14 mouse cellular contexts compared by ENCODE assay signal in genomic region chr16:52333631-52334030, GRCm38 (mm10).
DNase-seq lines count a peak whose midpoint lies in the region; ATAC-seq and TF ChIP-seq lines count a peak whose summit lies in the region.
"Had no signal": no experiment of that assay in that cellular context is flagged by ENCODE, and none has a peak within 500 bp of the region (broad histone marks: within the 10 kb centered on the region; RNA-seq: fewer than 3 reads in every experiment).

No protein-coding gene starts in this region.

- no peak for ATAC-seq in heart, embryonic 13.5 days (ENCODE audit: extremely low read depth, insufficient number of reproducible peaks, low FRiP score, low TSS enrichment)
- ATAC-seq in intestine, embryonic 15.5 days, result peak; percentile 97
- ATAC-seq in liver, embryonic 16.5 days (ENCODE audit: low read depth), result peak; percentile 93
- peak; percentile 96 for ATAC-seq in stomach, embryonic 15.5 days (ENCODE audit: insufficient read depth, low FRiP score, low read depth)
- ATAC-seq in kidney, embryonic 15.5 days (replicated peaks; ENCODE audit: low FRiP score), result no peak

- no peak for TF ChIP-seq CTCF in heart, adult 2 months (IDR thresholded peaks at IDR 0.05)

- H3K27ac ChIP-seq in heart, embryonic 13.5 days (replicated peaks), result peak overlapping the region; percentile 39; the same call in 1 of the 2 replicates
- no peak overlapping the region for H3K27ac ChIP-seq in heart, adult 2 months
- peak overlapping the region; percentile 48; the same call in 1 of the 2 replicates for H3K27ac ChIP-seq in intestine, embryonic 15.5 days
- no peak overlapping the region for H3K27ac ChIP-seq in liver, embryonic 16.5 days (ENCODE audit: low read length)
- H3K27ac ChIP-seq in stomach, embryonic 15.5 days, result peak overlapping the region; percentile 77
- no peak overlapping the region for H3K27ac ChIP-seq in kidney, embryonic 15.5 days
- H3K27ac ChIP-seq: hindbrain, embryonic 13.5 days; limb, embryonic 12.5 days; midbrain, embryonic 10.5 days had no signal

- no peak for DNase-seq in heart, adult 2 months
- DNase-seq in ovary, postnatal 14 days (ENCODE audit: low spot score), result no peak
- no peak for DNase-seq in kidney, adult 9 months
- DNase-seq: adrenal gland, postnatal 25 days; gastrocnemius, postnatal 10 days had no signal

- no peak for TF ChIP-seq POLR2A in heart, adult 2 months (IDR thresholded peaks at IDR 0.05; ENCODE audit: insufficient read depth, low read depth, low read length)

- H3K9ac ChIP-seq in heart, embryonic 13.5 days, result no peak overlapping the region
- no peak overlapping the region for H3K9ac ChIP-seq in heart, adult 2 months (ENCODE audit: low read depth, low read length)
- no peak overlapping the region for H3K9ac ChIP-seq in intestine, embryonic 15.5 days
- no peak overlapping the region for H3K9ac ChIP-seq in liver, embryonic 16.5 days (ENCODE audit: low read depth, low read length)
- H3K9ac ChIP-seq in stomach, embryonic 15.5 days, result no peak overlapping the region
- no peak overlapping the region for H3K9ac ChIP-seq in kidney, embryonic 15.5 days
- H3K9ac ChIP-seq: heart, embryonic 12.5 days; hindbrain, embryonic 13.5 days; limb, embryonic 12.5 days had no signal

- WGBS in heart, embryonic 13.5 days, result 69% methylated on average over 5 of the region's 5 CpGs
- WGBS in heart, adult 2 months, result 72% methylated on average over 5 of the region's 5 CpGs
- 52% methylated on average over 5 of the region's 5 CpGs for WGBS in intestine, embryonic 15.5 days
- 60% methylated on average over 5 of the region's 5 CpGs for WGBS in liver, embryonic 16.5 days (ENCODE audit: insufficient replicate concordance)
- WGBS in stomach, embryonic 15.5 days, result 56% methylated on average over 5 of the region's 5 CpGs
- whole genome bisulfite sequencing in kidney, embryonic 15.5 days, result 67% methylated on average over 5 of the region's 5 CpGs

- peaks cover 33% of the 10 kb centered on the region for H3K4me1 ChIP-seq in heart, embryonic 13.5 days
- no peaks in the 10 kb centered on the region for H3K4me1 ChIP-seq in heart, adult 2 months (ENCODE audit: control insufficient read depth, insufficient read depth, low read length)
- H3K4me1 ChIP-seq in intestine, embryonic 15.5 days (replicated peaks), result no peaks in the 10 kb centered on the region
- peaks cover 2% of the 10 kb centered on the region; the same call in 1 of the 2 replicates for H3K4me1 ChIP-seq in liver, embryonic 16.5 days (ENCODE audit: control insufficient read depth, low read depth, low read length)
- 0 out of 2 replicates have a peak, but pooled peaks cover 4% of the 10 kb centered on the region for H3K4me1 ChIP-seq in stomach, embryonic 15.5 days
- no peaks in the 10 kb centered on the region for H3K4me1 ChIP-seq in kidney, embryonic 15.5 days
- H3K4me1 ChIP-seq: hindbrain, embryonic 13.5 days; limb, embryonic 12.5 days; midbrain, embryonic 10.5 days had no signal

- no peak overlapping the region for H3K4me3 ChIP-seq in heart, embryonic 13.5 days
- no peak overlapping the region for H3K4me3 ChIP-seq in heart, adult 2 months
- no peak overlapping the region for H3K4me3 ChIP-seq in intestine, embryonic 15.5 days (replicated peaks)
- H3K4me3 ChIP-seq in liver, embryonic 16.5 days (ENCODE audit: low read depth, low read length), result no peak overlapping the region
- H3K4me3 ChIP-seq in stomach, embryonic 15.5 days (replicated peaks), result no peak overlapping the region
- no peak overlapping the region for H3K4me3 ChIP-seq in kidney, embryonic 15.5 days (replicated peaks)
- H3K4me3 ChIP-seq: heart, embryonic 12.5 days; hindbrain, embryonic 13.5 days; limb, embryonic 12.5 days; midbrain, embryonic 10.5 days had no signal

- H3K27me3 ChIP-seq in heart, embryonic 13.5 days (replicated peaks), result no peaks in the 10 kb centered on the region
- no peaks in the 10 kb centered on the region for H3K27me3 ChIP-seq in heart, adult 2 months (ENCODE audit: control insufficient read depth, insufficient read depth, low read length)
- H3K27me3 ChIP-seq in intestine, embryonic 15.5 days (replicated peaks), result no peaks in the 10 kb centered on the region
- H3K27me3 ChIP-seq in liver, embryonic 16.5 days (ENCODE audit: control insufficient read depth, insufficient read depth, low read depth, low read length), result no peaks in the 10 kb centered on the region
- H3K27me3 ChIP-seq in stomach, embryonic 15.5 days (replicated peaks), result no peaks in the 10 kb centered on the region
- H3K27me3 ChIP-seq in kidney, embryonic 15.5 days, result no peaks in the 10 kb centered on the region
- H3K27me3 ChIP-seq: heart, embryonic 12.5 days; hindbrain, embryonic 13.5 days; limb, embryonic 12.5 days had no signal

- H3K4me2 ChIP-seq in heart, embryonic 13.5 days, result no peak overlapping the region
- no peak overlapping the region for H3K4me2 ChIP-seq in intestine, embryonic 15.5 days (replicated peaks)
- no peak overlapping the region for H3K4me2 ChIP-seq in liver, embryonic 16.5 days (ENCODE audit: low read depth, low read length)
- H3K4me2 ChIP-seq in stomach, embryonic 15.5 days, result no peak overlapping the region
- H3K4me2 ChIP-seq in kidney, embryonic 15.5 days, result no peak overlapping the region
- H3K4me2 ChIP-seq: heart, embryonic 12.5 days; hindbrain, embryonic 13.5 days; limb, embryonic 12.5 days had no signal

- no peak for TF ChIP-seq EP300 in heart, adult 2 months (IDR thresholded peaks at IDR 0.05; ENCODE audit: insufficient read depth, low read depth, low read length)

- intact Hi-C loops in heart, adult 2 months (cut with DNase I), result no loop called here

- no peaks in the 10 kb centered on the region for H3K36me3 ChIP-seq in heart, embryonic 13.5 days
- H3K36me3 ChIP-seq in heart, adult 2 months (ENCODE audit: control insufficient read depth, insufficient read depth, low read length), result no peaks in the 10 kb centered on the region
- H3K36me3 ChIP-seq in intestine, embryonic 15.5 days, result no peaks in the 10 kb centered on the region
- H3K36me3 ChIP-seq in liver, embryonic 16.5 days (ENCODE audit: control insufficient read depth, insufficient read depth), result no peaks in the 10 kb centered on the region
- H3K36me3 ChIP-seq in stomach, embryonic 15.5 days, result no peaks in the 10 kb centered on the region
- H3K36me3 ChIP-seq in kidney, embryonic 15.5 days, result 0 out of 2 replicates have a peak, but pooled peaks cover 4% of the 10 kb centered on the region
- H3K36me3 ChIP-seq: heart, embryonic 12.5 days; hindbrain, embryonic 13.5 days; limb, embryonic 12.5 days; midbrain, embryonic 10.5 days had no signal

- no peaks in the 10 kb centered on the region for H3K79me2 ChIP-seq in heart, adult 2 months (replicated peaks; ENCODE audit: control insufficient read depth, insufficient read depth, low read length)

- no peaks in the 10 kb centered on the region for H3K9me3 ChIP-seq in heart, embryonic 13.5 days
- H3K9me3 ChIP-seq in intestine, embryonic 15.5 days, result no peaks in the 10 kb centered on the region
- H3K9me3 ChIP-seq in liver, embryonic 16.5 days (replicated peaks; ENCODE audit: control insufficient read depth, low read length), result no peaks in the 10 kb centered on the region
- no peaks in the 10 kb centered on the region for H3K9me3 ChIP-seq in stomach, embryonic 15.5 days
- H3K9me3 ChIP-seq in kidney, embryonic 15.5 days (replicated peaks), result no peaks in the 10 kb centered on the region
- H3K9me3 ChIP-seq: heart, embryonic 12.5 days; hindbrain, embryonic 13.5 days; limb, embryonic 12.5 days; midbrain, embryonic 10.5 days had no signal

Comparison
In these comparisons a context has a peak if more than half of its experiments do, and no peak if none do; other contexts are left out.
1. H3K27ac ChIP-seq: peak in heart, embryonic 13.5 days (single experiment), intestine, embryonic 15.5 days (single experiment) and stomach, embryonic 15.5 days (single experiment); none in heart, adult 2 months (single experiment), liver, embryonic 16.5 days (single experiment) and kidney, embryonic 15.5 days (single experiment).
2. ATAC-seq: peak in intestine, embryonic 15.5 days (single experiment), liver, embryonic 16.5 days (single experiment) and stomach, embryonic 15.5 days (single experiment); none in heart, embryonic 13.5 days (single experiment) and kidney, embryonic 15.5 days (single experiment).